Mouse (Mus musculus) embryonic facial prominence, embryonic 11.5 days (tissue): ENCODE measurements around the gene Odf4. TPM values are rescaled to one million over a fixed set of nuclear protein-coding genes. Genes with fewer than 3 reads are reported as not detected.

ENCODE experiments used
- ATAC-seq: fragments of 200-750 bp; cut with Nextera tagmentation; replicated peaks from 2 replicates; pipeline ENCODE4 v1.8.0; 2017; ENCODE audit warnings: low read depth; ENCODE audit not compliant: insufficient number of reproducible peaks, low FRiP score, low TSS enrichment
- DNase-seq: peaks from one replicate; pipeline ENCODE4 v3.0.0-alpha.2; 2015; ENCODE audit warnings: low spot score
- H3K27ac ChIP-seq: fragments of 300-500 bp; sonication (generic); replicated peaks from 2 replicates; pipeline ENCODE4 v1.5.1; 2014; ENCODE audit warnings: mild to moderate bottlenecking, low read depth, low read length, control low read depth
- H3K27me3 ChIP-seq: fragments of 300-500 bp; sonication (generic); 2 replicates; pipeline ENCODE4 v1.6.1; 2014; ENCODE audit warnings: mild to moderate bottlenecking, low read length, moderate library complexity, mixed read lengths; ENCODE audit not compliant: control insufficient read depth, insufficient read depth
- H3K36me3 ChIP-seq: fragments of 300-500 bp; sonication (generic); replicated peaks from 2 replicates; pipeline ENCODE4 v1.6.1; 2014; ENCODE audit warnings: low read depth, mild to moderate bottlenecking, low read length, moderate library complexity, mixed read lengths; ENCODE audit not compliant: control insufficient read depth, insufficient read depth
- H3K4me1 ChIP-seq: fragments of 300-500 bp; sonication (generic); 2 replicates; pipeline ENCODE4 v1.6.1; 2014; ENCODE audit warnings: low read length, mixed read lengths; ENCODE audit not compliant: control insufficient read depth, insufficient read depth
- H3K4me2 ChIP-seq: fragments of 300-500 bp; sonication (generic); 2 replicates; pipeline ENCODE4 v1.6.1; 2014; ENCODE audit warnings: low read depth, mild to moderate bottlenecking, control low read depth, low read length, moderate library complexity
- H3K4me3 ChIP-seq: fragments of 300-500 bp; sonication (generic); 2 replicates; pipeline ENCODE4 v1.5.1; 2014; ENCODE audit warnings: low read depth, low read length, control low read depth
- H3K9ac ChIP-seq: fragments of 300-500 bp; sonication (generic); replicated peaks from 2 replicates; pipeline ENCODE4 v1.6.1; 2014; ENCODE audit warnings: mild to moderate bottlenecking, control low read depth, low read length
- H3K9me3 ChIP-seq: fragments of 300-500 bp; sonication (generic); replicated peaks from 2 replicates; pipeline ENCODE4 v1.6.1; 2016; ENCODE audit warnings: mild to moderate bottlenecking, low read length, inconsistent platforms, mixed read lengths; ENCODE audit not compliant: control insufficient read depth
- WGBS: fragments of 180-500 bp; shearing (Covaris S2); extraction: QIAGEN DNeasy Blood & Tissue Kit; methylation state at CpG from one replicate; pipeline ENCODE4 v1.1.7; 2014; 5-methylcytosine and 5-hydroxymethylcytosine counted together
- polyA plus RNA-seq: library from polyadenylated mRNA; unstranded; fragments of >200 nt; fragmentation: Nextera tagmentation; extraction: Ambion mirVana; gene quantifications from 2 replicates; pipeline ENCODE4 v1.2.1, GENCODE M21; 2014

Odf4 gene
- polyA plus RNA-seq, 1 experiment from 2014 or later: not detected

DNA sequence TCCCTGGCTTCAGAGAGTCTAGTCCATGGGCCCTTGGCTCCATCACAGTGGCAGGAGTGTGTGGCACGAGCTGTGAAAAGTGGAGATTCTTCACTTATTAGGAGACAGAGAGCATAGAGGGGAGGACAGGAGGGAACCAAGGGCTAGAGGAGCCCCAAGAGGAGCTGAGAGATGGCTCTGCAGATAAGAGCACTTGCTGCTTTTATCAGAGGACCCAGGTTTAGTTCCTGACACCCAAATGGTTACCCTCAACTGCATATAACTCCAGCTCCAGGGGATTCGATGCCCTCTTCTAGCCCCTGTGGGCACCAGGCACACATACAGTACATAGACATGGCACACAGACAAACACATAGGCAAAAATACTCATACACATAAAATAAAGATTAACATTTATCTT lies 2.1 kb downstream of the Odf4 start:
- Histone ChIP-seq H3K36me3 (no peaks in the 10 kb centered on the region), H3K9ac (no peak overlapping the region), H3K27me3 (no peaks in the 10 kb centered on the region), H3K27ac (no peak overlapping the region), H3K4me2 (no peak overlapping the region), H3K4me3 (no peak overlapping the region), H3K4me1 (no peaks in the 10 kb centered on the region), H3K9me3 (no peaks in the 10 kb centered on the region)
- ATAC-seq (no peak), DNase-seq (no peak)
- WGBS: 85% methylated on average over 2 of the region's 2 CpGs

DNA sequence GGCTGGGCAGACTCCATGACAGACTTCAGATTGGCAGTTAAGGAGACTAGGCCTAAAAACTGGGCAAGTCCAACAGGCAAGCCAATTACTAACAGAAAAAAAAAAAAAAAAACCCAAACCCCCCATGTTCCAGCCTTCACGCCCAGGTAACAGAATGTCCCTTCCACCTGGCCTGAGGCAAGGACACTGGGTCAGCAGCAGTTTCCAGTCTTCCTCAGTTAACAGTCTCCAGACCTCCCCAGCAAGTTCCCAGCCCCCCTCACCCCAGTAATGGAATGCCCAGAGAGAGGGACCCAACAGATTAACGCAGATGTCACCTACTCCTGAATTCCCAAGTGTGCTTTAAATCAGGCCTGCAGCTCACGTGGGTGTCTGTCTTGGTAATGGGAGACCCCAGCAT lies 3.7 kb downstream of the Odf4 start:
- H3K27me3 ChIP-seq: no peaks in the 10 kb centered on the region
- no peak overlapping the region for H3K4me3 ChIP-seq
- H3K36me3 ChIP-seq: no peaks in the 10 kb centered on the region
- H3K9ac ChIP-seq: no peak overlapping the region
- no peaks in the 10 kb centered on the region for H3K9me3 ChIP-seq
- ATAC-seq: no peak
- no peak overlapping the region for H3K27ac ChIP-seq
- WGBS: 51% methylated on average over 3 of the region's 3 CpGs
- DNase-seq: no peak
- H3K4me2 ChIP-seq: no peak overlapping the region
- H3K4me1 ChIP-seq: no peaks in the 10 kb centered on the region

DNA sequence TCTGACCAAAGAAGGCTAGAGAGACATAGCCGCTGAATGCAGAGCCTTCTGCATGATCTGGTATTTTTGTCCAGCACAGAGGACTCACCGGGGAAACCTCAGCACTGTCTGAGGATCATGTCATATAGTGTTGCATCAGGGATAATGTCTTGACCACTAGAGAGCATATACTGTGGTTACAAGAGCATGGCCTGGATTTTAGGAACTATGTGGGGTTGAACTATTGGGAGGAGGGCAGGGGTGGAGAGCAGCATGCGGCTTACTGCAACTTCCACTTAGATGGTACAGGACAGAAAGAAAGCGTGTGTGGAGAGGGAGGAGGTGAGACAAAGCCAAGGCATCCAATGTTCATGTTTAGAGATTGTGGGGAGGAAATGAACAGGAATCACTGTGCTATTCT lies 12.3 kb downstream of the Odf4 start:
- DNase-seq: no peak
- Histone ChIP-seq H3K9me3 (no peaks in the 10 kb centered on the region), H3K27me3 (no peaks in the 10 kb centered on the region), H3K4me1 (no peaks in the 10 kb centered on the region), H3K9ac (no peak overlapping the region), H3K27ac (no peak overlapping the region), H3K4me3 (no peak overlapping the region), H3K4me2 (no peak overlapping the region), H3K36me3 (no peaks in the 10 kb centered on the region)
- 97% methylated on average over 4 of the region's 4 CpGs for WGBS
- ATAC-seq: no peak

DNA sequence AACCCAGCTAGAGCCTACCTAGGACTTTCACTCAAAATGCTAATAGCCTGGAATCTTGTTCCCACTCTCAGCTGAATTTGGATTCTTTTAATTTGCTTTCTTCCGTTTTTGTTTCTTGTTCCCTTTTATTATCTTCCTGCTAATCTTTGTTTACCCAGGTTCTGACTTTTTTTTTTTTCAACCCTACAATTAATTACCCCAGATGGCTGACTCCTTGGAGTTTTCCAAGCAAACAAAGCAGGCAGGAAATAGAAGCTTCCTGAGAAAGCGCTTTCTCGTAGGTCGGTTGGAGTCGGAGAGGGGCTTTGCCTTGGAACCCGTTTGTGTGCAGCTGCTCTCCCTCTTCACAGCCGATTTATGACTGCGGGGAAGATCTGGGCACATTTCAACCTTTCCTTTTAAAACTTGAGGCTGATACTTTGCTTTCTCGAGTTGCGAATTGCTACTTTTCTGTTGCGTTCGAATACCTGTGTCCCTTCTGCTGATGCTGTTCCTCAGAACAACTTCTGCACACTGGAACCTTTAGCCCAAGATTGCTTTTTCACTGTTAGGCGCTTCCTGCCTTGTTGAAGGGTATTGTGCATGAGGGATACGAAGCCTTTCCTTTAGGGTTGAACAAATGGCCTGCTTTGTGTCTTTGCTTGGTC lies 15.2 kb downstream of the Odf4 start:
- no peak for DNase-seq
- Histone ChIP-seq H3K4me3 (no peak overlapping the region), H3K4me1 (no peaks in the 10 kb centered on the region), H3K27ac (no peak overlapping the region), H3K27me3 (no peaks in the 10 kb centered on the region), H3K9ac (no peak overlapping the region), H3K9me3 (no peaks in the 10 kb centered on the region), H3K36me3 (no peaks in the 10 kb centered on the region; the same call in 1 of the 2 replicates), H3K4me2 (no peak overlapping the region)
- 52% methylated on average over 14 of the region's 14 CpGs for WGBS
- no peak for ATAC-seq

DNA sequence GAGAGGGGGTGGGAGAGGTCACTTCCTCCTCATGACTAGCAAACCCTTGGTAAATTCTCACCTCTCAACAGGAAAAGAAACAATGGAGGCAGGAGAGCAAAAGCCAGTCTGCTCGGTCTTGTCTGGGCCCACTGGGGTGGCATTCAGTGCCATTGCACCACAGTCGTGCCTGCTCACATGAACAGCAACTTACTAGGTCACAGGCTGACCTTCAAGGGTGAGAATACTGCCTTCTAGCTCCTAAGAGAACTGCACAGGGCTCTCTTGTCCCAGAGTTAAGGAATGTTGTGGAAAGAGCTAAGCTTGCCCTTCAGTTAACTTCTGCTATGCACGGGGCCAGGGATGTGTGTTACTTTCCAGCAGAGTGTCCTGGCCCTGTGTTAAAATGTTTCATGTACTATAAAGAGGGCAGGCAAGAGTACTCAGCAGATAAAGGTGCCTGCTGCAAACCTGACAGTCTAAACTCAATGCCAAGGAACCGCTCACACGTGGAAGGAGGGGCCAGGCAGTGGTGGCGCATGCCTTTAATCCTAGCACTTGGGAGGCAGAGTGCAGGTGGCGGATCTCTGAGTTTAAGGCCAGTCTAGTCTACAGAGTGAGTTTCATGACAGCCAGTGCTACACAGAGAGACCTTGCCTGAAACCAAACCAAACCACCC lies 17.9 kb downstream of the Odf4 start:
- Histone ChIP-seq H3K4me1 (no peaks in the 10 kb centered on the region), H3K9me3 (no peaks in the 10 kb centered on the region), H3K36me3 (peaks cover 8% of the 10 kb centered on the region), H3K4me3 (no peak overlapping the region), H3K27me3 (no peaks in the 10 kb centered on the region), H3K4me2 (no peak overlapping the region), H3K9ac (no peak overlapping the region; the same call in 1 of the 2 replicates), H3K27ac (no peak overlapping the region)
- WGBS: 45% methylated on average over 7 of the region's 7 CpGs
- ATAC-seq: no peak
- DNase-seq: no peak

DNA sequence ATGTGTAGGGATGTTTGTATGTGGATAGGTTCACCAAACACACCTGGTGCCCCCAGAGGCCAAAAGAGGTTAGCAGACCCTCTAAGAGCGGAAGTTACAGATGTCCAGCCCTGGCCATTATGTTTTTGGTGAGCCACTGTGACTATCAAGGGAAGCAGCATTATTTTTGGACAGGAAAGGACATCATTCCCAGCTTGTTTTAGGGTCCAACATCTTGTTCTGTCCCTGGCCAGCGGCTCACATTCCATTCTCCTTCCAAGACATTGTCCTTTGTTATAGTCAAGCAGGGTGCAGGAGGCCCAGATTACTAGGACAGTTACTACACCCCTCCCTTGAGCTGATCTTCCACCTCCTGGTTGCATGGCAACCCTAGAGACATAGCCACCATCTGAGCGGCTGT lies 19.6 kb downstream of the Odf4 start:
- no peak for DNase-seq
- H3K27me3 ChIP-seq: no peaks in the 10 kb centered on the region
- H3K27ac ChIP-seq: no peak overlapping the region
- 77% methylated on average over 3 of the region's 3 CpGs for WGBS
- no peaks in the 10 kb centered on the region for H3K4me1 ChIP-seq
- no peak overlapping the region for H3K9ac ChIP-seq
- ATAC-seq: no peak
- H3K9me3 ChIP-seq: no peaks in the 10 kb centered on the region
- H3K36me3 ChIP-seq: peaks cover 12% of the 10 kb centered on the region
- H3K4me3 ChIP-seq: no peak overlapping the region
- no peak overlapping the region for H3K4me2 ChIP-seq

DNA sequence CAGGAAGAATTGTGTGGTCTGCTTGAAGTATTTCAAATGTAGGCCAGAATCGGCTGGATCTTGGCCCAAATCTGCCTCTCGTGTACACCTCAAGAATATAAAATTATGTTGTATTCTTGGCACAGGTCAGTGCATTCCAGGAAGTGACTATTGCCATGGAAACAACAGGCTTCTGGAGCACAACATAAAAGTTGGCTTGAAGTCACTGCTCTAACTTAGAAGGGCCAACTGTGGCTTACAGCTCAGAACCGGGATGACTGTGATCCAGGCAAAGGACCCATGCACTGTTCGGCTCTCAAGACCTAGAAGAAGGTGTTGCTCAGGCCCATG lies 20.5 kb downstream of the Odf4 start:
- 91% methylated on average over 4 of the region's 4 CpGs for WGBS
- DNase-seq: no peak
- Histone ChIP-seq H3K4me3 (no peak overlapping the region), H3K9ac (no peak overlapping the region), H3K27me3 (no peaks in the 10 kb centered on the region), H3K36me3 (peaks cover 12% of the 10 kb centered on the region), H3K4me2 (no peak overlapping the region), H3K9me3 (no peaks in the 10 kb centered on the region), H3K4me1 (no peaks in the 10 kb centered on the region), H3K27ac (no peak overlapping the region)
- ATAC-seq: no peak

DNA sequence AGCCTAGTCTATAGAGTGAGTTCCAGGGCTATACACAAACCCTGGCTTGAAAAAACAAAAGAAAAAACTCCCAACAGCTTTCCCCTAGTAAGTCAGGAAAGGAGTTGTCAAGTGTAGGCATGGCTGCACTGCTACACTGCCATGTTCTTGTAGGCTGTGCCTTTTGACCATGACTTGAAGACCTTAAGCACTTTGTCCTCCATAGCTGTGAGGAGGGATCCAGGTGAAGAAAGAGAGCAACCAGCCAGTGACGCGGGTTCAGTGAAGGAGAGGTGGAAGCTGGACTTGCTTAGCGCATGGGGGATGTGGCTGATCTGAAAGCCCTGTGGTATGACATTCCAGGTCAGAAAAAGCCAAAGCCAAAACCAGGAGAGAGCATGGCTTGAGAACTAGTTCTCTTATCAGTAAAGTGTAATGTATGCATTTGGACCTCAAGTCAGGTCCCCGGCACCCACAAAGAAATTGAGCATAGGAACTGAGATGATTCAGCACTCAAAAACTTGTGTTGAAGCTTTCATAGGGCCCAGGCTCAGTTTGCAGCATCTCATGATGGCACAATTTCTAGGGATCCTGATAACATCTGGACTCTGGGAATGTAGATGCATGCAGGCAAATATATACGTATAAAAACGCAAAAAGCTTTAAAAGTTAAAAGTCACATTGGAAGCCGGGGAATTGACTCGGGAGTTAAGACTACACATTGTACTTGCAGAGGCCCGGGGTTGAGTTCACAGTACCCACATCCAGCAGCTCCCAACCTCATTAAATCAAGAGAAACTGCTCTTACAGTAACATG lies 21.0 kb downstream of the Odf4 start:
- Histone ChIP-seq H3K27ac (no peak overlapping the region), H3K4me2 (no peak overlapping the region), H3K27me3 (no peaks in the 10 kb centered on the region), H3K4me3 (no peak overlapping the region), H3K9ac (no peak overlapping the region), H3K36me3 (peaks cover 12% of the 10 kb centered on the region), H3K9me3 (no peaks in the 10 kb centered on the region), H3K4me1 (no peaks in the 10 kb centered on the region)
- ATAC-seq (no peak), DNase-seq (no peak)
- WGBS: 90% methylated on average over 9 of the region's 9 CpGs
